Mouse (Mus musculus) liver, embryonic 11.5 days (tissue): ENCODE measurements around the gene Clns1a. TPM values are rescaled to one million over a fixed set of nuclear protein-coding genes. Genes with fewer than 3 reads are reported as not detected.
A peak's percentile ranks its signal among the peaks of the same experiment; 100 is the strongest.

Source experiments
- ATAC-seq: fragments of 200-750 bp; cut with Nextera tagmentation; replicated peaks from 2 replicates; pipeline ENCODE4 v1.8.0; 2017; ENCODE audit warnings: moderate number of reproducible peaks, mild to moderate bottlenecking, moderate TSS enrichment, moderate library complexity; ENCODE audit not compliant: low FRiP score
- DNase-seq: peaks from one replicate; pipeline ENCODE4 v3.0.0-alpha.2; 2017; ENCODE audit warnings: low spot score
- H3K27ac ChIP-seq: fragments of 300-500 bp; sonication (generic); 2 replicates; pipeline ENCODE4 v1.5.1; 2014; ENCODE audit warnings: mild to moderate bottlenecking, low read depth, low read length, control low read depth
- H3K27me3 ChIP-seq: fragments of 300-500 bp; sonication (generic); replicated peaks from 2 replicates; pipeline ENCODE4 v1.6.1; 2014; ENCODE audit warnings: low read length, mixed read lengths; ENCODE audit not compliant: control insufficient read depth, insufficient read depth
- H3K36me3 ChIP-seq: fragments of 300-500 bp; sonication (generic); 2 replicates; pipeline ENCODE4 v1.6.1; 2014; ENCODE audit warnings: mild to moderate bottlenecking, low read length, moderate library complexity, mixed read lengths; ENCODE audit not compliant: control insufficient read depth, insufficient read depth
- H3K4me1 ChIP-seq: fragments of 300-500 bp; sonication (generic); replicated peaks from 2 replicates; pipeline ENCODE4 v1.6.1; 2014; ENCODE audit warnings: low read length, mixed read lengths; ENCODE audit not compliant: control insufficient read depth, insufficient read depth
- H3K4me2 ChIP-seq: fragments of 300-500 bp; sonication (generic); 2 replicates; pipeline ENCODE4 v1.6.1; 2014; ENCODE audit warnings: mild to moderate bottlenecking, control low read depth, moderate library complexity
- H3K4me3 ChIP-seq: fragments of 300-500 bp; sonication (generic); 2 replicates; pipeline ENCODE4 v1.5.1; 2014; ENCODE audit warnings: low read depth, low read length, control low read depth
- H3K9ac ChIP-seq: fragments of 300-500 bp; sonication (generic); 2 replicates; pipeline ENCODE4 v1.6.1; 2014; ENCODE audit warnings: low read depth, low read length, control low read depth
- H3K9me3 ChIP-seq: fragments of 300-500 bp; sonication (generic); 2 replicates; pipeline ENCODE4 v1.6.1; 2016; ENCODE audit warnings: low read length, inconsistent platforms, mixed read lengths; ENCODE audit not compliant: control insufficient read depth
- WGBS: fragments of 180-500 bp; shearing (Covaris S2); extraction: QIAGEN DNeasy Blood & Tissue Kit; methylation state at CpG from one replicate; pipeline ENCODE4 v1.1.7; 2014; 5-methylcytosine and 5-hydroxymethylcytosine counted together
- polyA plus RNA-seq: library from polyadenylated mRNA; unstranded; fragments of >200 nt; fragmentation: Nextera tagmentation; extraction: Ambion mirVana; gene quantifications from 2 replicates; pipeline ENCODE4 v1.2.1, GENCODE M21; 2014

Gene Clns1a
- polyA plus RNA-seq, 1 experiment from 2014 or later = 187 TPM

- DNase-seq (no peak), ATAC-seq (no peak)
- Histone ChIP-seq H3K9me3 (no peaks in the 10 kb centered on the region), H3K36me3 (no peaks in the 10 kb centered on the region), H3K9ac (no peak overlapping the region), H3K4me2 (no peak overlapping the region), H3K4me1 (0 out of 2 replicates have a peak, but pooled peaks cover 5% of the 10 kb centered on the region), H3K27me3 (no peaks in the 10 kb centered on the region), H3K27ac (no peak overlapping the region), H3K4me3 (no peak overlapping the region)
- WGBS = 63% methylated on average over 9 of the region's 9 CpGs
These were observed 70.2 kb downstream of the Clns1a start for GRCm38 (mm10) chr7:97766406-97767166.

- Histone ChIP-seq H3K4me2 (no peak overlapping the region), H3K27ac (no peak overlapping the region), H3K9ac (no peak overlapping the region), H3K36me3 (no peaks in the 10 kb centered on the region), H3K4me3 (no peak overlapping the region), H3K9me3 (no peaks in the 10 kb centered on the region), H3K4me1 (0 out of 2 replicates have a peak, but pooled peaks cover 5% of the 10 kb centered on the region), H3K27me3 (no peaks in the 10 kb centered on the region)
- no peak for DNase-seq
- WGBS = 79% methylated on average over 8 of the region's 8 CpGs
- ATAC-seq = no peak
These were observed 71.4 kb downstream of the Clns1a start for GRCm38 (mm10) chr7:97767841-97768240.

DNA sequence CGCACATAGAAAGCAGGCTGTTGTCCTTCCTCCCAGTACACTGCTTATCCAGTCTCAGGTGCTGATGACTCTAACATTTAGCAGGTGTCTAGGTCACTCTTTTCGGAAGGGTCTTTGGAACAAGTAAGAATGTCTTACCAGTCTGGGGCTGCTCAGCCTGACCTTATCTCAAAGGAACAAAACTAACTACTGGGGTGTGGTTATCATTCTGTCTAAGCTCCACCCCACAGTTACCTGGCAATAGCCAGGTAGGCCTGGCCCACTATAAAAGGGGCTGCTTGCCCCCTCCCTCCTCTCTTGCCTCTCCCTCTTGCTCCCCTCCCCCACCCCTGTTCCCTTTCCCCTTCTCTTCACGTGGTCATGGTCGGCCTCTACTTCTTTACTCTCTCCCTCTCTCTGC, 72.6 kb downstream of the Clns1a start:
- no peaks in the 10 kb centered on the region for H3K36me3 ChIP-seq
- ATAC-seq (peak; percentile 51; the same call in 1 of the 2 replicates), DNase-seq (no peak)
- no peak overlapping the region for H3K9ac ChIP-seq
- no peaks in the 10 kb centered on the region for H3K27me3 ChIP-seq
- H3K4me3 ChIP-seq = no peak overlapping the region
- no peaks in the 10 kb centered on the region for H3K9me3 ChIP-seq
- no peak overlapping the region for H3K4me2 ChIP-seq
- no peak overlapping the region for H3K27ac ChIP-seq
- H3K4me1 ChIP-seq = 0 out of 2 replicates have a peak, but pooled peaks cover 5% of the 10 kb centered on the region
- 64% methylated on average over 4 of the region's 4 CpGs for WGBS

Other genes starting within 250 kb of the Clns1a start
- 7.8 and 9.2 TPM in 2 replicates for gene Kctd14, start 245.3 kb upstream of the Clns1a start, polyA plus RNA-seq
- 49.2 and 61.3 TPM in 2 replicates for gene Ints4, start 215.7 kb upstream of the Clns1a start, polyA plus RNA-seq
- 24.5 and 25.3 TPM in 2 replicates for gene Aamdc, start 117.1 kb upstream of the Clns1a start, polyA plus RNA-seq
- gene Rsf1, start 116.7 kb upstream of the Clns1a start, polyA plus RNA-seq = 14.5 and 14.8 TPM in 2 replicates
- 18.9 and 19.8 TPM in 2 replicates for gene Aqp11, start 41.7 kb downstream of the Clns1a start, polyA plus RNA-seq
- gene Pak1, start 91.9 kb downstream of the Clns1a start, polyA plus RNA-seq = 15.2 and 15.4 TPM in 2 replicates
- gene Gdpd4, start 223.3 kb downstream of the Clns1a start, polyA plus RNA-seq = not detected in 2 replicates